Mouse (Mus musculus) intestine, postnatal 0 days (tissue): ENCODE measurements at regions not wholly inside any gene's neighbourhood (a gene's known extent, or its start where the extent isn't known, plus 50 kb on each side); places are given as distances from the start of the nearest gene placed in this dataset.

Source experiments
- ATAC-seq: fragments of 200-750 bp; cut with Nextera tagmentation; 2 replicates; pipeline ENCODE4 v1.8.0; 2017; ENCODE audit warnings: mild to moderate bottlenecking, moderate TSS enrichment, moderate library complexity
- H3K27ac ChIP-seq: fragments of 300-500 bp; sonication (generic); 2 replicates; pipeline ENCODE4 v1.5.1; 2014; ENCODE audit warnings: mild to moderate bottlenecking, low read depth, low read length, moderate library complexity
- H3K27me3 ChIP-seq: fragments of 300-500 bp; sonication (generic); replicated peaks from 2 replicates; pipeline ENCODE4 v1.6.1; 2014; ENCODE audit warnings: low read length, mixed read lengths; ENCODE audit not compliant: control insufficient read depth, insufficient read depth
- H3K36me3 ChIP-seq: fragments of 300-500 bp; sonication (generic); 2 replicates; pipeline ENCODE4 v1.6.1; 2014; ENCODE audit warnings: mild to moderate bottlenecking, moderate library complexity; ENCODE audit not compliant: control insufficient read depth, insufficient read depth
- H3K4me1 ChIP-seq: fragments of 300-500 bp; sonication (generic); replicated peaks from 2 replicates; pipeline ENCODE4 v1.6.1; 2014; ENCODE audit warnings: antibody characterized with exemption, low read length, mixed read lengths; ENCODE audit not compliant: control insufficient read depth, insufficient read depth
- H3K4me2 ChIP-seq: fragments of 300-500 bp; sonication (generic); replicated peaks from 2 replicates; pipeline ENCODE4 v1.6.1; 2014; ENCODE audit warnings: low read depth, mild to moderate bottlenecking, moderate library complexity
- H3K4me3 ChIP-seq: fragments of 300-500 bp; sonication (generic); 2 replicates; pipeline ENCODE4 v1.5.1; 2014; ENCODE audit warnings: low read depth, low read length
- H3K9ac ChIP-seq: fragments of 300-500 bp; sonication (generic); 2 replicates; pipeline ENCODE4 v1.6.1; 2014; ENCODE audit warnings: mild to moderate bottlenecking, low read depth, low read length
- H3K9me3 ChIP-seq: fragments of 300-500 bp; sonication (generic); 2 replicates; pipeline ENCODE4 v1.6.1; 2016; ENCODE audit warnings: mixed run types; ENCODE audit not compliant: control insufficient read depth
- CTCF ChIP-seq: sonication (generic); IDR thresholded peaks from 2 replicates; pipeline ENCODE4 v1.5.1; 2016; ENCODE audit warnings: low read depth, mild to moderate bottlenecking, control low read depth, antibody characterized with exemption, moderate library complexity
- WGBS: fragments of 180-500 bp; shearing (Covaris S2); extraction: QIAGEN DNeasy Blood & Tissue Kit; methylation state at CpG from one replicate; pipeline ENCODE4 v1.1.7; 2014; 5-methylcytosine and 5-hydroxymethylcytosine counted together

GRCm38 (mm10) chr4:100726496-100726895, 50.0 kb upstream of the Cachd1 start:
- 79% methylated on average over 6 of the region's 6 CpGs for WGBS
- Histone ChIP-seq H3K9ac (no peak overlapping the region), H3K9me3 (no peaks in the 10 kb centered on the region), H3K36me3 (no peaks in the 10 kb centered on the region), H3K4me2 (no peak overlapping the region), H3K4me3 (no peak overlapping the region), H3K27ac (no peak overlapping the region), H3K4me1 (no peaks in the 10 kb centered on the region), H3K27me3 (no peaks in the 10 kb centered on the region)
- TF ChIP-seq CTCF = no peak
- no peak for ATAC-seq
